Mouse (Mus musculus) mature B cell (primary cell): ENCODE results near the gene Inka1.

ENCODE experiments used
- in situ Hi-C: fragments of 300-500 bp; cut with MboI; formaldehyde crosslinking; loops from 2 replicates; pipeline ENCODE4 v1.14.3; 2019

The Inka1 gene

DNA sequence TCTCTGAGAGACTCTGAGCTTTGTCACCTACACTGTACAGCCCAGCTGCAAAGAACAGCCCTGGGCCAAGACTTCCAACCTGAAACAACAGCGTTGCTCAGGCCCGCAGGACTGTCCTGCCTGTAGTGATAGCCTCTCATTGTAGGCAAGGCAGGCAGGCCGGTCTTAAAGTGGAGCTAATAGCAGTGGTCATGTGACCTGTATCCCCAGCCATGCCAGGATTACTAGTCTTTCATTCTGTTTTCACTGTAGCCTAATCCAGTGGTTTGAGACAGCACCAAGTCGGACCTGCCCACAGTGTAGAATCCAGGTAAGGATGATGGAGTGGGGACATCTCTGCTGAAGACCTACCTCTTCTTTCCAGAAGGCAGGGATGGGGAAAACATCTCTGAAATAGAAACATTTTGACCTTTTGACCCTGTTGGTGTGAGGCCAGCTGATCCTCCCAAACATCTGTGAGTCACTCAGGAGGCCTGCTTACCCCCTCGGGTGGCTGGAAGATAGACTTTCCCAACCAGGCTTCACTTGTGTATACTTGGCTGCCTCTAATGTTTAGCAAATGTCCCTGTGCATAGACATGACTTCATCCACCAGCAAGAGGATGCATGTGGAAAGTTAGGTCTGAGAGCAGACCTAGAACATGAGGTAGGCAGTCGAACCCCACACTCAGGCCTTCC, 29.9 kb downstream of the Inka1 start:
- in situ Hi-C loops: no loop called here

GRCm38 (mm10) chr9:107950460-107951355, 35.0 kb downstream of the Inka1 start:
- in situ Hi-C loops: no loop called here

DNA sequence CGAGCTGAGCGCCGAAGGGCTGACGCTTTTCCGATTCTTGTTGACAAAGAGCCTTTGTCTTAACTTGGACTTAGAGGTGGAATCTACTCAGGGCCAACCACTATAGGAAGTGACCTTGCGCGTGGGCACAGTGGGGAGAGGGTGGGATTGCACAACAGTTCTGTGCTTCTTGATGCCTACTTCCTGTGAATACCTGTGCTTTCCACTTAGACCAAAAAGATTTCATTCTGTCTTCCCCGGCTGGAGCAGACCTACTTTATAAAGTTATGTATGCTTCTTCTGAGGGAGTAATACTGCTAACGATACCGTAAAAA, 35.8 kb downstream of the Inka1 start, which contains the start of gene Traip:
Traip (plus strand) TSS at position 215 of the 314 bp plus-strand sequence.
- in situ Hi-C loops: no loop called here

DNA sequence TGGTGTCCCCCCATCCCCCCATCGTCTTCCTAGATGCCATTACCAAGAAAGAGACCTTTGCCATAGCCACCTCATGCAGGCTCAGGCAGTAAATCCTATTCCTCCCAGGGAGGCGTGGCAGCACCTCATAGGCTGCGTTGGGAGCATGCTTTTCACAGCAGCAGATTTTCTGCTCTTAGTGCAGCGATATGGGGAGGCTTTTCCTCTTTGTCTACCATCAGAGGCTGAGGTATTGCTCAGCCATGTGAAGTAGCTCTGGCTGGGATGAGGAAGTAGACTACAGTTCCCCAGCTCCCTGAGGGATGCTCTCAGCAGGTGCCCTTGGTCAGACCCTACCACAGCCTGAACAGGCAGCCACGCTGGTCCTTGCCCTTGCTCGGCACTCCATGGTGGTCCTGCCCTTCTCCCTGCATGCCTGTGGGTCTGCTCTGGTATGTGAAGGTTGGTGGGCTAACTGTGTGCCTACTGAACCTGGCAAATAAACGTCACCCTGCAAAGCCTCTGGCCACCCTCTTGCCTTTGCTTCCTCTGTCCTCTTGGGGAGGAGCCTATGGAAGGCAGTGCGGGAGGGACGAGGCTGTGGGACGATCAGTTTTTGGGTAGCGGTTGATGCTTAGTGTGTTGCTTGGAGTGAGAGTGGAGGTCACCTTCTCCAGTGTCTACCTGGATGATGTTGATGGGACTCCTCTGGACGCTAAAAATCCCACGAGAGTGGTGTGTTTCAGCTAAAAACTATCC, 36.3 kb downstream of the Inka1 start:
- in situ Hi-C loops: no loop called here

GRCm38 (mm10) chr9:107947241-107948194, 38.2 kb downstream of the Inka1 start:
- in situ Hi-C loops: no loop called here

GRCm38 (mm10) chr9:107936831-107937230, 48.8 kb downstream of the Inka1 start:
- in situ Hi-C loops: no loop called here

DNA sequence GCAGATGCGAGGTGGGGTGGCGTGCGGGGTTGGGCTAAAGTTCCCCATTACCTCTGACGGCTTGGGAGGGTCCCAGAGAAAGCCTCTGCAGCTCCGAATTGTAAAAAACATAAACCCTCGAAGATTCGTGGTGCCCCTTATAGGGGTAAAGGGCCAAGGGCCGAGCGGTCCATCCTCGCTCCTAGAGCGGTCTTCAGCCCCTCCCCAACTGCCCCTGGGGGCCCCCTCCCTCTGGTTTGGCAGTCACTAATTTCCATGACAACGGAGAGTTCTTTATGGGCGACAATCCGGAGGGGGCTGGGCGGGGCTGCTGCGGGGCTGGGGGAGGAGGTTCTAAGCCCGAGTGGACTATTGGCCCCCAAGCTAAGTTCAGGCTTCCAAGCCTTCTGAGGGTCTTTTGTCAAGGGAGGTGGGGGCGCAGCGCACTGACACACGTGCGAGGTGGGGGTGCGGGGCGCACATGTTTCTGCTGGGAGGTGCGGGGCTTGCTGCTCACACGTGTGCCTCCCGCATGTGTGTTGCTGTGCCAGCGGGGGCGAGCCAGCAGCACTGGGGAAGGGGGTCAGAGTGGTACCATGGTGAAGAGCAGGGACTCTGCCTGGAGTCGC, 49.4 kb downstream of the Inka1 start:
- in situ Hi-C loops: no loop called here

DNA sequence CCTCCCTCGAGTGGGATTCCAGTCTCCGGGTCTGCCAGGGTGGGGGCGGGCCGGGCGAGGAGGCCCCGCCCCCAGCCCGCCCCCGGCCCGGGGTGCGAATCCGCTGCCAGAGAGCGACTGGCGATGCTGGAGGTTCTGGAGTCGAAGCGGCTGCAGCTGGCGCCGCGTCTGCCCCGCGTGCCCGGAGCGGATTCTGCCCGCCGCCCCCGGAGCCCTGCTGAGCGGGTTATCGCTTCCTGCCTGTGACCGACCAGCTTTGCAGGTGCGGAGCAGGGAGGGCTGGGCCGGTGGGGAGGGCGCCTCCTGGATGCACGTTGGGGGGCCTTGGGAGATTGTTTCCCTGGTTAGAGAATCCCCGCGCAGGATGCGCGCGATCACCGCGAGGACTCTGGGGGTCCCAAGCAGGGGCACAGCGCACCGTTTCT, 49.9 kb downstream of the Inka1 start:
- in situ Hi-C loops: no loop called here

- in situ Hi-C loops: no loop called here
Measured at GRCm38 (mm10) chr9:107935374-107935773, 50.3 kb downstream of the Inka1 start, which contains the start of gene Camkv. Camkv (plus strand) TSS chr9:107935674.
